Mouse (Mus musculus) liver, embryonic 14.5 days (tissue): Measurements from ENCODE around the gene Acbd4.

Experiments
- CTCF ChIP-seq: IDR thresholded peaks from 2 replicates; pipeline ENCODE4 v1.5.1; 2016; ENCODE audit warnings: antibody characterized with exemption, low read depth, control low read depth
- EP300 ChIP-seq: IDR thresholded peaks from 2 replicates; pipeline ENCODE4 v1.6.1; 2016; ENCODE audit warnings: antibody characterized with exemption, low read depth

DNA sequence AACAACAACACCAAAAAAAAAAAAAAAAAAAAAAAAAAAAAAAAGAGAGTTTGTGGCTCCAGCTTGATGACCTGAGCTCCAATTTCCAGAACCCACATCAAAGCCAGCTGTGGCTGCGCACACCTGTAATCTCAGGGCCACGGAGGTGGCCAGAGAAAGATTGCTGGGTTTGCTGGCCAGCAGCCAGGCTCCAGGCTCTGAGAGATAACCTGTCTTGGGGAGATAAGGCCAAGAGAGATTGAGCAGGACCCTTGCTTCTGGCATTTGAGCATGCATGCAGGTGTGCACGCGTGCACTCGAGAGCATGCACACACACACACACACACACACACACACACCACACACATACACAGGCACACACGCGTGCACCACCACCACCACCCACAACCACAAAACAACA is 8.2 kb upstream of the Acbd4 start:
- no peak for TF ChIP-seq CTCF
- TF ChIP-seq EP300, result no peak
